Comparison of ENCODE assay signal across 10 mouse cellular contexts in genomic region chr1:64341596-64341995, GRCm38 (mm10).
DNase-seq lines count a peak whose midpoint lies in the region; ATAC-seq and TF ChIP-seq lines count a peak whose summit lies in the region.
"Had no signal": no experiment of that assay in that cellular context is flagged by ENCODE, and none has a peak within 500 bp of the region (broad histone marks: within the 10 kb centered on the region; RNA-seq: fewer than 3 reads in every experiment).

No protein-coding gene starts in this region.

- no peaks in the 10 kb centered on the region for H3K27me3 ChIP-seq in midbrain, postnatal 0 days (ENCODE audit: insufficient read depth, low read length)
- no peaks in the 10 kb centered on the region for H3K27me3 ChIP-seq in midbrain, embryonic 10.5 days (ENCODE audit: low read depth, poor library complexity, severe bottlenecking)
- no peaks in the 10 kb centered on the region for H3K27me3 ChIP-seq in midbrain, embryonic 16.5 days (ENCODE audit: control insufficient read depth, insufficient read depth, low read depth, low read length)
- H3K27me3 ChIP-seq: liver, embryonic 15.5 days had no signal

- H3K4me1 ChIP-seq in midbrain, postnatal 0 days (ENCODE audit: insufficient read depth, low read length): 0 out of 2 replicates have a peak, but pooled peaks cover 2% of the 10 kb centered on the region
- H3K4me1 ChIP-seq in midbrain, embryonic 10.5 days: peaks cover 42% of the 10 kb centered on the region
- peaks cover 8% of the 10 kb centered on the region; the same call in 1 of the 2 replicates for H3K4me1 ChIP-seq in midbrain, embryonic 16.5 days (ENCODE audit: control insufficient read depth, insufficient read depth, low read length)
- H3K4me1 ChIP-seq: liver, embryonic 15.5 days had no signal

- WGBS in midbrain, postnatal 0 days: 82% methylated on average over 6 of the region's 6 CpGs
- 96% methylated on average over 6 of the region's 6 CpGs for WGBS in midbrain, embryonic 10.5 days
- 98% methylated on average over 6 of the region's 6 CpGs for WGBS in midbrain, embryonic 16.5 days

- H3K36me3 ChIP-seq in midbrain, postnatal 0 days (ENCODE audit: insufficient read depth, low read length): no peaks in the 10 kb centered on the region
- H3K36me3 ChIP-seq in midbrain, embryonic 10.5 days: no peaks in the 10 kb centered on the region
- H3K36me3 ChIP-seq in midbrain, embryonic 16.5 days (ENCODE audit: control insufficient read depth, insufficient read depth, low read length): no peaks in the 10 kb centered on the region
- H3K36me3 ChIP-seq: liver, embryonic 15.5 days had no signal

- no peaks in the 10 kb centered on the region for H3K9me3 ChIP-seq in midbrain, postnatal 0 days (ENCODE audit: low read length)
- no peaks in the 10 kb centered on the region for H3K9me3 ChIP-seq in midbrain, embryonic 10.5 days (replicated peaks)
- no peaks in the 10 kb centered on the region for H3K9me3 ChIP-seq in midbrain, embryonic 16.5 days (replicated peaks; ENCODE audit: control insufficient read depth, low read length, poor library complexity, severe bottlenecking)
- H3K9me3 ChIP-seq: liver, embryonic 15.5 days had no signal

- no peak overlapping the region for H3K4me3 ChIP-seq in midbrain, postnatal 0 days (ENCODE audit: low read depth, low read length)
- no peak overlapping the region for H3K4me3 ChIP-seq in midbrain, embryonic 10.5 days
- no peak overlapping the region for H3K4me3 ChIP-seq in midbrain, embryonic 16.5 days (ENCODE audit: low read depth, low read length)
- H3K4me3 ChIP-seq: liver, embryonic 15.5 days; myocyte had no signal

- H3K9ac ChIP-seq in midbrain, postnatal 0 days (replicated peaks; ENCODE audit: low read length, poor library complexity, severe bottlenecking): no peak overlapping the region
- H3K9ac ChIP-seq in midbrain, embryonic 16.5 days (ENCODE audit: low read depth, low read length): no peak overlapping the region
- H3K9ac ChIP-seq: liver, embryonic 15.5 days had no signal

- no peak overlapping the region for H3K4me2 ChIP-seq in midbrain, postnatal 0 days (ENCODE audit: low read depth, low read length, poor library complexity, severe bottlenecking)
- no peak overlapping the region for H3K4me2 ChIP-seq in midbrain, embryonic 16.5 days (ENCODE audit: low read length)
- H3K4me2 ChIP-seq: liver, embryonic 15.5 days had no signal

- no peak for ATAC-seq in midbrain, postnatal 0 days (ENCODE audit: low FRiP score)
- no peak for ATAC-seq in erythroblast, adult 5-6 weeks (replicated peaks; ENCODE audit: low FRiP score, poor library complexity, severe bottlenecking)
- ATAC-seq in midbrain, embryonic 16.5 days: no peak

- H3K27ac ChIP-seq in midbrain, postnatal 0 days (ENCODE audit: low read depth, low read length): no peak overlapping the region
- no peak overlapping the region for H3K27ac ChIP-seq in midbrain, embryonic 10.5 days (replicated peaks)
- H3K27ac ChIP-seq in midbrain, embryonic 16.5 days (ENCODE audit: low read length): no peak overlapping the region
- H3K27ac ChIP-seq: liver, embryonic 15.5 days had no signal

- DNase-seq in midbrain, postnatal 0 days (ENCODE audit: low spot score): peak; percentile 54
- DNase-seq in midbrain, embryonic 10.5 days (ENCODE audit: low spot score): no peak
- peak; percentile 89 to 96 for DNase-seq in cerebellum, adult 18-20 months
- peak; percentile 53 for DNase-seq in gastrocnemius, postnatal 25 days
- DNase-seq in layer of hippocampus, postnatal 36 days: peak; percentile 23 to 48
- DNase-seq: kidney, postnatal 25 days had no signal

- TF ChIP-seq CTCF in midbrain, postnatal 0 days (IDR thresholded peaks at IDR 0.05): no peak
